Mouse (Mus musculus) lung, embryonic 15.5 days (tissue): ENCODE results near the gene Gm10310. TPM values are rescaled to one million over a fixed set of nuclear protein-coding genes. Genes with fewer than 3 reads are reported as not detected.
"Not testable (repeated sequence)": the region's sequence is repeated elsewhere in the genome, so short reads cannot be mapped to it uniquely, and the experiment has no call there.

Experiments used
- ATAC-seq: fragments of 200-750 bp; cut with Nextera tagmentation; 2 replicates; pipeline ENCODE4 v1.8.0; 2017; ENCODE audit warnings: moderate number of reproducible peaks, borderline replicate concordance; ENCODE audit not compliant: low FRiP score, low TSS enrichment; ENCODE audit errors: extremely low read depth
- H3K27ac ChIP-seq: fragments of 300-500 bp; sonication (generic); 2 replicates; pipeline ENCODE4 v1.5.1; 2015; ENCODE audit warnings: moderate library complexity, mild to moderate bottlenecking, inconsistent platforms
- H3K27me3 ChIP-seq: fragments of 300-500 bp; sonication (generic); 2 replicates; pipeline ENCODE4 v1.6.1; 2015; ENCODE audit warnings: inconsistent platforms
- H3K36me3 ChIP-seq: fragments of 300-500 bp; sonication (generic); 2 replicates; pipeline ENCODE4 v1.6.1; 2015; ENCODE audit warnings: inconsistent platforms
- H3K4me1 ChIP-seq: fragments of 300-500 bp; sonication (generic); 2 replicates; pipeline ENCODE4 v1.6.1; 2015; ENCODE audit warnings: inconsistent platforms
- H3K4me2 ChIP-seq: fragments of 300-500 bp; sonication (generic); 2 replicates; pipeline ENCODE4 v1.6.1; 2015; ENCODE audit warnings: inconsistent platforms, mild to moderate bottlenecking, moderate library complexity
- H3K4me3 ChIP-seq: fragments of 300-500 bp; sonication (generic); 2 replicates; pipeline ENCODE4 v1.5.1; 2015; ENCODE audit warnings: mild to moderate bottlenecking, inconsistent platforms
- H3K9ac ChIP-seq: fragments of 300-500 bp; sonication (generic); 2 replicates; pipeline ENCODE4 v1.6.1; 2015; ENCODE audit warnings: inconsistent platforms
- H3K9me3 ChIP-seq: fragments of 300-500 bp; sonication (generic); 2 replicates; pipeline ENCODE4 v1.6.1; 2016; ENCODE audit warnings: inconsistent platforms
- WGBS: fragments of 180-500 bp; shearing (Covaris S2); methylation state at CpG from one replicate; pipeline ENCODE4 v1.1.7; 2015; 5-methylcytosine and 5-hydroxymethylcytosine counted together
- polyA plus RNA-seq: library from polyadenylated mRNA; unstranded; fragments of >200 nt; fragmentation: Nextera tagmentation; extraction: Ambion mirVana; gene quantifications from 2 replicates; pipeline ENCODE4 v1.2.1, GENCODE M21; 2015

Gene Gm10310
- polyA plus RNA-seq, result not detected in 2 replicates

- not testable (repeated sequence) for H3K9ac ChIP-seq, H3K4me1 ChIP-seq, H3K9me3 ChIP-seq, ATAC-seq, H3K36me3 ChIP-seq, H3K27me3 ChIP-seq, H3K4me3 ChIP-seq, H3K27ac ChIP-seq, H3K4me2 ChIP-seq
- no CpG with 5 or more reads among the region's 1 CpGs for WGBS
Observed at GRCm38 (mm10) chr10:129984962-129985361, at the start of gene Gm10310. Gene Gm10310, minus strand, starts transcription at chr10:129985062.

GRCm38 (mm10) chr10:130030048-130030447 lies 45.2 kb upstream of the Gm10310 start, which contains the start of gene Olfr821:
Gene Olfr821, plus strand, starts transcription at chr10:130030348.
- H3K9me3 ChIP-seq, result no peaks in the 10 kb centered on the region
- H3K4me2 ChIP-seq, result no peak within 1 kb of the TSS
- H3K27ac ChIP-seq, result no peak within 1 kb of the TSS
- no peaks in the 10 kb centered on the region for H3K4me1 ChIP-seq
- H3K4me3 ChIP-seq, result no peak within 1 kb of the TSS
- H3K9ac ChIP-seq, result no peak within 1 kb of the TSS
- no peaks in the 10 kb centered on the region for H3K27me3 ChIP-seq
- H3K36me3 ChIP-seq, result no peaks in the 10 kb centered on the region
- ATAC-seq, result no peak

- Histone ChIP-seq H3K9ac (no peak within 1 kb of the TSS), H3K36me3 (no peaks in the 10 kb centered on the region), H3K9me3 (no peaks in the 10 kb centered on the region), H3K27me3 (no peaks in the 10 kb centered on the region), H3K4me1 (no peaks in the 10 kb centered on the region), H3K4me3 (no peak within 1 kb of the TSS), H3K4me2 (no peak within 1 kb of the TSS), H3K27ac (no peak within 1 kb of the TSS)
- no peak for ATAC-seq
Observed at GRCm38 (mm10) chr10:130012321-130012720, 27.5 kb upstream of the Gm10310 start, which contains the start of gene Olfr820. Gene Olfr820, plus strand, starts transcription at chr10:130012621.

- not testable (repeated sequence) for H3K27ac ChIP-seq, H3K36me3 ChIP-seq, H3K4me1 ChIP-seq, H3K9ac ChIP-seq, ATAC-seq, H3K4me2 ChIP-seq, H3K9me3 ChIP-seq, H3K4me3 ChIP-seq, H3K27me3 ChIP-seq
- WGBS, result 80% methylated on average over 4 of the region's 4 CpGs
Observed at GRCm38 (mm10) chr10:130005366-130005765, 20.5 kb upstream of the Gm10310 start.

GRCm38 (mm10) chr10:130004104-130004503 lies 19.2 kb upstream of the Gm10310 start:
- ATAC-seq, H3K4me1 ChIP-seq, H3K27me3 ChIP-seq, H3K4me2 ChIP-seq, H3K9me3 ChIP-seq, H3K4me3 ChIP-seq, H3K36me3 ChIP-seq, H3K27ac ChIP-seq, H3K9ac ChIP-seq: not testable (repeated sequence)
- 82% methylated on average over 4 of the region's 4 CpGs for WGBS

GRCm38 (mm10) chr10:129981867-129982266 lies 3.0 kb downstream of the Gm10310 start:
- not testable (repeated sequence) for H3K36me3 ChIP-seq, H3K27me3 ChIP-seq, H3K27ac ChIP-seq, H3K9ac ChIP-seq, H3K9me3 ChIP-seq, H3K4me3 ChIP-seq, ATAC-seq, H3K4me2 ChIP-seq, H3K4me1 ChIP-seq
- WGBS, result no CpG with 5 or more reads among the region's 3 CpGs

- not testable (repeated sequence) for H3K4me1 ChIP-seq, H3K9ac ChIP-seq, H3K9me3 ChIP-seq, H3K27ac ChIP-seq, H3K4me2 ChIP-seq, H3K4me3 ChIP-seq, H3K36me3 ChIP-seq, ATAC-seq, H3K27me3 ChIP-seq
- WGBS, result no CpG with 5 or more reads among the region's 2 CpGs
Observed at GRCm38 (mm10) chr10:129976040-129976439, 8.8 kb downstream of the Gm10310 start, which contains the start of gene Olfr247. Gene Olfr247, minus strand, starts transcription at chr10:129976140.

- not testable (repeated sequence) for H3K9ac ChIP-seq, H3K4me2 ChIP-seq, H3K4me3 ChIP-seq, H3K4me1 ChIP-seq, H3K27ac ChIP-seq, H3K36me3 ChIP-seq, H3K9me3 ChIP-seq, ATAC-seq, H3K27me3 ChIP-seq
- WGBS, result no CpG with 5 or more reads among the region's 3 CpGs
Observed at GRCm38 (mm10) chr10:129972994-129973393, 11.9 kb downstream of the Gm10310 start.

GRCm38 (mm10) chr10:129967166-129967565 lies 17.7 kb downstream of the Gm10310 start, which contains the start of gene Olfr819:
Gene Olfr819, minus strand, starts transcription at chr10:129967266.
- WGBS, result 78% methylated on average over 2 of the region's 2 CpGs
- not testable (repeated sequence) for H3K9ac ChIP-seq, H3K36me3 ChIP-seq, H3K4me2 ChIP-seq, H3K27ac ChIP-seq, ATAC-seq, H3K27me3 ChIP-seq, H3K4me1 ChIP-seq, H3K4me3 ChIP-seq, H3K9me3 ChIP-seq

- WGBS, result 96% methylated on average over 2 of the region's 3 CpGs
- not testable (repeated sequence) for H3K27me3 ChIP-seq, H3K4me3 ChIP-seq, H3K9me3 ChIP-seq, H3K9ac ChIP-seq, H3K4me2 ChIP-seq, H3K4me1 ChIP-seq, H3K27ac ChIP-seq, ATAC-seq, H3K36me3 ChIP-seq
Observed at GRCm38 (mm10) chr10:129966232-129966631, 18.6 kb downstream of the Gm10310 start.

- Histone ChIP-seq H3K4me1 (no peaks in the 10 kb centered on the region), H3K9me3 (no peaks in the 10 kb centered on the region), H3K9ac (no peak within 1 kb of the TSS), H3K4me3 (no peak within 1 kb of the TSS), H3K27me3 (no peaks in the 10 kb centered on the region), H3K4me2 (no peak within 1 kb of the TSS), H3K27ac (no peak within 1 kb of the TSS), H3K36me3 (no peaks in the 10 kb centered on the region)
- no peak for ATAC-seq
- 93% methylated on average over 2 of the region's 2 CpGs for whole genome bisulfite sequencing
Observed at GRCm38 (mm10) chr10:129949000-129949399, 35.9 kb downstream of the Gm10310 start, which contains the start of gene Olfr818. Gene Olfr818, minus strand, starts transcription at chr10:129949100.
